Mouse (Mus musculus) stomach, postnatal 0 days (tissue): Measurements from ENCODE around the gene Magi1. TPM values are rescaled to one million over a fixed set of nuclear protein-coding genes. Genes with fewer than 3 reads are reported as not detected.
A peak's percentile ranks its signal among the peaks of the same experiment; 100 is the strongest.

Source experiments
- ATAC-seq: fragments of 200-750 bp; cut with Nextera tagmentation; 2 replicates; pipeline ENCODE4 v1.8.0; 2017; ENCODE audit not compliant: low FRiP score, low TSS enrichment
- DNase-seq: peaks from one replicate; pipeline ENCODE4 v3.0.0-alpha.2; 2016; ENCODE audit warnings: low spot score
- H3K27ac ChIP-seq: fragments of 300-500 bp; sonication (generic); replicated peaks from 2 replicates; pipeline ENCODE4 v1.5.1; 2014; ENCODE audit warnings: mild to moderate bottlenecking, control low read depth
- H3K27me3 ChIP-seq: fragments of 300-500 bp; sonication (generic); 2 replicates; pipeline ENCODE4 v1.6.1; 2014; ENCODE audit warnings: low read length; ENCODE audit not compliant: control insufficient read depth, insufficient read depth
- H3K36me3 ChIP-seq: fragments of 300-500 bp; sonication (generic); 2 replicates; pipeline ENCODE4 v1.6.1; 2014; ENCODE audit warnings: low read length, mixed read lengths; ENCODE audit not compliant: control insufficient read depth, insufficient read depth
- H3K4me1 ChIP-seq: fragments of 300-500 bp; sonication (generic); replicated peaks from 2 replicates; pipeline ENCODE4 v1.6.1; 2014; ENCODE audit warnings: antibody characterized with exemption; ENCODE audit not compliant: control insufficient read depth, insufficient read depth
- H3K4me2 ChIP-seq: fragments of 300-500 bp; sonication (generic); replicated peaks from 2 replicates; pipeline ENCODE4 v1.6.1; 2014; ENCODE audit warnings: low read depth, mild to moderate bottlenecking, control low read depth, moderate library complexity
- H3K4me3 ChIP-seq: fragments of 300-500 bp; sonication (generic); 2 replicates; pipeline ENCODE4 v1.5.1; 2014; ENCODE audit warnings: low read depth, low read length, control low read depth
- H3K9ac ChIP-seq: fragments of 300-500 bp; sonication (generic); 2 replicates; pipeline ENCODE4 v1.6.1; 2014; ENCODE audit warnings: mild to moderate bottlenecking, low read length, control low read depth, mixed read lengths
- H3K9me3 ChIP-seq: fragments of 300-500 bp; sonication (generic); 2 replicates; pipeline ENCODE4 v1.6.1; 2016; ENCODE audit warnings: low read length; ENCODE audit not compliant: control insufficient read depth
- CTCF ChIP-seq: IDR thresholded peaks from 2 replicates; pipeline ENCODE4 v1.5.1; 2016; ENCODE audit warnings: antibody characterized with exemption, low read depth, mild to moderate bottlenecking, moderate library complexity
- EP300 ChIP-seq: optimal IDR thresholded peaks from 2 replicates; pipeline ENCODE3; 2016; ENCODE audit warnings: antibody characterized with exemption
- WGBS: fragments of 180-500 bp; shearing (Covaris S2); extraction: QIAGEN DNeasy Blood & Tissue Kit; methylation state at CpG from one replicate; pipeline ENCODE4 v1.1.7; 2014; 5-methylcytosine and 5-hydroxymethylcytosine counted together
- polyA plus RNA-seq: library from polyadenylated mRNA; unstranded; fragments of >200 nt; fragmentation: Nextera tagmentation; extraction: Ambion mirVana; gene quantifications from 2 replicates; pipeline ENCODE4 v1.2.1, GENCODE M21; 2015

Gene Magi1
- polyA plus RNA-seq, 1 experiment from 2014 or later, result 4.4 TPM

DNA sequence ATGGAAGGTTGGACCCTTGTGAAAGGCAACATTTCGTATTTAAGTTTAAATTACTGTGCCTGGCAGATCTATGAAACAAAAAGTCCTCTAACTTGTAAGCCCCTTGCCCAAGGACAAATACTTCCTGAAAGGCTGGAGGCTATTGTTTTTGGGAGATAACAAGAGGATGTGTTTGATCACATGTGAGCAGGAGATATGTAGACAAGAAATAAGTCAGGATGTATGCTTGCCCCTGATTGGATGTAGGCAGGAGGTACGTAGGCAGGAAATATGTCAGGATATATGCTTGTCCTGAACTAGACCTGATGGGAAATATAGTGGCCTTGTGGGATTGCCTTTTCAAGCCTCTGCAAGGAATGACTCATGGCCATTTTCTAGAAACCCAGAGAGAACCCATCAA, 84.0 kb downstream of the Magi1 start:
- Histone ChIP-seq H3K9me3 (no peaks in the 10 kb centered on the region), H3K27ac (no peak overlapping the region), H3K27me3 (no peaks in the 10 kb centered on the region), H3K4me3 (no peak overlapping the region), H3K4me1 (no peaks in the 10 kb centered on the region), H3K4me2 (no peak overlapping the region), H3K9ac (no peak overlapping the region), H3K36me3 (no peaks in the 10 kb centered on the region)
- DNase-seq (no peak), ATAC-seq (no peak)
- 78% methylated on average over 2 of the region's 2 CpGs for WGBS
- TF ChIP-seq EP300 (no peak), CTCF (no peak)

DNA sequence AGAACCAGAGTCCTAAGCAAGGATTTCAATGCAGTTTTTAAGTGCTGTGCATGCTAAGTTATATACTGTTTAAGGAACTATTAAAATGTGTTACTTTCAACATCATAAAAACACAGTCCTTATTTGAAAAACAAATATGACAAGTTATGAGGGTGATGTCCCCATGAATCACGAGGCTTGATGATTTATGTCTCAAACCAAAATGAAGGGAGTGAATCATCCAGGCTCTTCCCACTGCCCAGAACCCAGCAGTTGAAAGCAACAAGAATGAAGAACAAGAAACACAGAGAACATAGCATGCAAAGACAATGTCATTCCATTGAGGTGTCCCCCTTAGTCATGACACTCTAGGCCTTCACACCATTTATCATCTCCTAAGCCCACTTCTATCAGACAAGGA, 85.9 kb downstream of the Magi1 start:
- TF ChIP-seq EP300 (no peak), CTCF (no peak)
- Histone ChIP-seq H3K4me1 (no peaks in the 10 kb centered on the region), H3K9me3 (no peaks in the 10 kb centered on the region), H3K36me3 (no peaks in the 10 kb centered on the region), H3K4me2 (no peak overlapping the region), H3K4me3 (no peak overlapping the region), H3K27me3 (no peaks in the 10 kb centered on the region), H3K9ac (no peak overlapping the region), H3K27ac (no peak overlapping the region)
- 43% methylated on average over 1 of the region's 1 CpGs for WGBS
- no peak for DNase-seq
- no peak for ATAC-seq

DNA sequence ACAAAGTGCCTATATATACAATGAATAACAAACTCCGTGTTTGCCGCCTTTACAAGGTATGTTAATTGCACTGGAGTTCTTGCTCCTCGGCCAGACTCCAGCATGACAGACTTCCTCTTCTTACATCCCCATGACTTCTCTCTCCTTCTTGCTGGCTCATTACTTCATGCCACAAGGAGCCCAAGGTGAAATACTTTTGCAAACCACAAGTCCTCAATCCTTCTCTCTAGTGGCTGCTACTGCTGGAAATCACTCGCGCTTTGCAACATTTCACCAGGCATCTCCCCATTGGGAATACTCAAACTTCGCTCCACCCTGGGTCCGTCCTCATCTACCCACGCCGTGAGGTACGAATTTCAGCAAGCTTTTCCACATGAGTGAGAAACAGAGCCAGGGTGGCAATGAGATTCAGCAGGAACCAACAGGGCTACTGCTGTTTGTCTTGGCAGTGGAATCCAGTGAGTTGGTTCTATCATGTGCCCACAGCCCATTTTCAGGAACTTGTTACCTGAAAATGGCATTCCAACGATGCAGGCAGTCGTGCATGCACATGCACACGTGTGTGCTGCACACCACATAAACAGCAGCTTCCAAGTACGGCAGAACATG, 88.3 kb downstream of the Magi1 start:
- H3K27me3 ChIP-seq, result no peaks in the 10 kb centered on the region
- H3K9ac ChIP-seq, result no peak overlapping the region
- no peak overlapping the region for H3K27ac ChIP-seq
- DNase-seq (no peak), ATAC-seq (no peak)
- H3K4me3 ChIP-seq, result no peak overlapping the region
- 75% methylated on average over 14 of the region's 14 CpGs for WGBS
- H3K4me1 ChIP-seq, result no peaks in the 10 kb centered on the region
- TF ChIP-seq CTCF (no peak), EP300 (no peak)
- H3K4me2 ChIP-seq, result no peak overlapping the region
- no peaks in the 10 kb centered on the region for H3K9me3 ChIP-seq
- no peaks in the 10 kb centered on the region for H3K36me3 ChIP-seq

DNA sequence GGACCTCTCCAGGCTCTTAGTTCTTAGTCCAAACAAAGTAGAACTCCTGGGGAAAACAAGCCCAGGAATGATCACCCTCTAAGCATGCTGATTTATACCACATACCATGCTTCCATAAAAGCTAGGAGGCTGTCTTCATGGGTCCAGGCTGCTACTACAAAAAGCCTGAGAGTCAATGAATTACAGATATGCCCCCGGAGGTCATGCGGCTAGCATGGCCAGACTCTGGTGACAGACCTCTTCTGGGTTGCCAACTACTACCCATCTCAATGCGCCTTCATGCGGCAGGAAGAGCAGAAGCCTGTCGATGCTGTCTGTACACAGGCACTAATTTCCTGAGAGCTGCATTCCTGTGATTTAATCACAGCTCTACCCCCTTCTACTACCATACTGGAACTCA, 92.9 kb downstream of the Magi1 start:
- Histone ChIP-seq H3K9ac (no peak overlapping the region), H3K4me2 (no peak overlapping the region), H3K9me3 (no peaks in the 10 kb centered on the region), H3K27me3 (no peaks in the 10 kb centered on the region), H3K4me3 (no peak overlapping the region), H3K27ac (peak overlapping the region; percentile 18; the same call in 1 of the 2 replicates), H3K36me3 (no peaks in the 10 kb centered on the region), H3K4me1 (no peaks in the 10 kb centered on the region)
- TF ChIP-seq EP300, result no peak
- no peak for TF ChIP-seq CTCF
- ATAC-seq (no peak), DNase-seq (no peak)
- 77% methylated on average over 5 of the region's 5 CpGs for WGBS

DNA sequence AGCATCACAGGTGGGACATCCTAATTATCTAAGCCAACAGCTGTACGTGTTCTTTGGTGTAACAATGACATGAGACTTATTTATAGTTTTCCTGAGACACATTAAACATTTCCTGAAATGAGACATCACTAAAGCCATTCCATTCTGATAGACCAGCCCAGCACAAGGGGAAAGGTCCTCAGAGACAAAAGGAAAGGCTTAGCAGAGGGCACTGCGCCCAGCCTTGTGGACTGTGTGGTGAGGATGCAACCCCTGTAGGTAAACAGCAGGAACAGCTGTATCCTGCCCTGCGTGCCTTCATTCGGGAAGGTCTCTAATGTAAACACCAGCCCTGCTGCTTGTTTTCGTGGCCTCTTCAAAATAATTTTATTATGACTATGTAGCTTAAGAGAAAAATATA, 94.3 kb downstream of the Magi1 start:
- ATAC-seq (no peak), DNase-seq (peak; percentile 14)
- WGBS, result 28% methylated on average over 5 of the region's 5 CpGs
- Histone ChIP-seq H3K4me2 (no peak overlapping the region), H3K36me3 (no peaks in the 10 kb centered on the region), H3K9ac (no peak overlapping the region), H3K4me1 (0 out of 2 replicates have a peak, but pooled peaks cover 2% of the 10 kb centered on the region), H3K4me3 (no peak overlapping the region), H3K27me3 (no peaks in the 10 kb centered on the region), H3K9me3 (no peaks in the 10 kb centered on the region), H3K27ac (no peak overlapping the region)
- no peak for TF ChIP-seq EP300
- no peak for TF ChIP-seq CTCF

GRCm38 (mm10) chr6:94186628-94187319, 96.9 kb downstream of the Magi1 start:
- Histone ChIP-seq H3K27ac (peak overlapping the region; percentile 85), H3K9ac (no peak overlapping the region), H3K27me3 (no peaks in the 10 kb centered on the region), H3K4me3 (no peak overlapping the region), H3K36me3 (no peaks in the 10 kb centered on the region), H3K4me2 (no peak overlapping the region), H3K9me3 (no peaks in the 10 kb centered on the region), H3K4me1 (peaks cover 4% of the 10 kb centered on the region; the same call in 1 of the 2 replicates)
- TF ChIP-seq EP300 (no peak), CTCF (no peak)
- ATAC-seq (peak; percentile 88), DNase-seq (peak; percentile 74)
- WGBS, result 22% methylated on average over 7 of the region's 7 CpGs
